Mouse (Mus musculus): ENCODE measurements around the gene Atmin. TPM values are rescaled to one million over a fixed set of nuclear protein-coding genes. Genes with fewer than 3 reads are reported as not detected.
A peak's percentile ranks its signal among the peaks of the same experiment; 100 is the strongest.

Atmin gene
- 11.9 and 12.5 TPM in 2 replicates for polyA plus RNA-seq (2014; fragmentation: Nextera tagmentation; extraction: Ambion mirVana)

DNA sequence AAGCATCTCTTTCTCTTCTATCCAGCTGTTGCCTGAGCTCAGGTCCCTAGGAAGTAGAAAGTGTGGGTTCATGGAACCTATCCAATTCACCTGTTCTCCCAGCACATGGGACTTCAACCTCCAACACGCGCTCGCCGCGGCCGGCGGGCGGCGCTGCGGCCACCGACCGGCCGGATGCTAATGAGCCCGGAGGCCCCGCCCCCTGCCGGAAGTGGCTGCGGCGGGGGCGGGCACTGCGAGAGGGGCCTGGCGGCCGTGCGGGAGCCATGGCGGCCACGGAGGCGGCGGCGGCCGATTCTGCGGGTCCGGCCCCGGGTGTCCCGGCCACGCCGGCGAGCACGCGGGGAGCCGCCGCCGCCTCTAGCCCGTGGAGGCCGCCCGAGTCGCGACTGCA, at the start of gene Atmin:
Atmin (plus strand) TSS at position 233 of the 394 bp plus-strand sequence.
- no peaks in the 10 kb centered on the region for H3K9me3 ChIP-seq (ENCODE audit: control insufficient read depth, low read length)
- WGBS = under 1% methylated on average over 46 of the region's 46 CpGs

DNA sequence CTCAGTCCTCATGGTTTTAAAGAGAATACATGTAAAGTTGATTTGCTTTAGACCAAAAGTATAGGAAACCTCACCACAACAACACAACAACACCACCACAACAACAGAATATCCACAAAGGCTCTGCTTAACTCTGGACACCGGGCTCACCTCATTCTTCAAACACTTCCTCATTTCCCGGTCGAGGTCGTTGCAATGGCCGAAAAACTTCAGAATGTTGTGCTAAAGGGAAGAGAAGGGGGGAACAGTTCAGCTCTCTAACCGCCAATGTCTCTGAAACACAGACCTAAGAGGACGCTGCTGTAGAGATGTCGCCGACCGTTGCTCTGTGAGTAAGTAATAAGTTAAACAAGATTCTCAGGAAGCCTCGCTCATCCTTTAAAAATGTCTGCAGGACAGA, 49.3 kb upstream of the Atmin start:
- Histone ChIP-seq H3K4me3 (ENCODE audit: low read depth, low read length) (no peak overlapping the region), H3K27me3 (replicated peaks; ENCODE audit: control insufficient read depth, insufficient read depth, low read length) (no peaks in the 10 kb centered on the region), H3K36me3 (ENCODE audit: control insufficient read depth, insufficient read depth, low read length) (peaks cover 13% of the 10 kb centered on the region), H3K9ac (ENCODE audit: low read length) (no peak overlapping the region), H3K4me2 (ENCODE audit: low read length) (no peak overlapping the region), H3K27ac (ENCODE audit: low read depth) (no peak overlapping the region), H3K4me1 (replicated peaks; ENCODE audit: control insufficient read depth, insufficient read depth, low read length) (no peaks in the 10 kb centered on the region), H3K9me3 (ENCODE audit: control insufficient read depth, low read length) (0 out of 2 replicates have a peak, but pooled peaks cover 4% of the 10 kb centered on the region)
- no peak for ATAC-seq (replicated peaks; ENCODE audit: low FRiP score, low TSS enrichment, low read depth)
- WGBS = 66% methylated on average over 11 of the region's 11 CpGs
- DNase-seq (ENCODE audit: low spot score) = no peak

More for the DNA sequence above, at the start of gene Atmin:
- ATAC-seq (replicated peaks; ENCODE audit: low FRiP score, low TSS enrichment, low read depth) (peak; percentile 84), DNase-seq (ENCODE audit: low spot score) (peak; percentile 87)
- Histone ChIP-seq H3K4me2 (ENCODE audit: low read length) (peak within 1 kb of the TSS; percentile 91), H3K4me1 (replicated peaks; ENCODE audit: control insufficient read depth, insufficient read depth, low read length) (peaks cover 8% of the 10 kb centered on the region), H3K36me3 (ENCODE audit: control insufficient read depth, insufficient read depth, low read length) (0 out of 2 replicates have a peak, but pooled peaks cover 8% of the 10 kb centered on the region), H3K9ac (ENCODE audit: low read length) (peak within 1 kb of the TSS; percentile 84), H3K27me3 (replicated peaks; ENCODE audit: control insufficient read depth, insufficient read depth, low read length) (no peaks in the 10 kb centered on the region), H3K27ac (ENCODE audit: low read depth) (no peak within 1 kb of the TSS), H3K4me3 (ENCODE audit: low read depth, low read length) (peak within 1 kb of the TSS; percentile 96)

DNA sequence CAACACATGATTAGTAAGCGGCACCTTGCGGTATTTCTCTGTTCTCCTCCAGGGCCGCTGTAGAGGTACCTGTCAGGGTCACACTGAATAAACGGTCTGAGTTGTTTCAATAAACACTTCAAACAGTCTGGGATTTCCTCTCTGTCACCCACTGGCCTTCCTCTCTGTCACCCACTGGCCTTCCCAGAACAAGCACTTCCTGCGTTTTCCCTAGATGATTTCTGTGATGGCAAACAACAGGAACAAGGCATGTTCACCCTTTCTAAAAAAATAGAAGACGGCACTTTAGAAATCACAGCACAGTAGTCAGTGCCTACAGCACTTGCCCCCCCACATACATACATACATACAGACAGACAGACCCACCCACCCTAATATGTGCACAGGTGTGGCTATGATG, 47.7 kb upstream of the Atmin start:
- WGBS = 83% methylated on average over 6 of the region's 6 CpGs
- H3K9ac ChIP-seq (ENCODE audit: low read length) = no peak overlapping the region

DNA sequence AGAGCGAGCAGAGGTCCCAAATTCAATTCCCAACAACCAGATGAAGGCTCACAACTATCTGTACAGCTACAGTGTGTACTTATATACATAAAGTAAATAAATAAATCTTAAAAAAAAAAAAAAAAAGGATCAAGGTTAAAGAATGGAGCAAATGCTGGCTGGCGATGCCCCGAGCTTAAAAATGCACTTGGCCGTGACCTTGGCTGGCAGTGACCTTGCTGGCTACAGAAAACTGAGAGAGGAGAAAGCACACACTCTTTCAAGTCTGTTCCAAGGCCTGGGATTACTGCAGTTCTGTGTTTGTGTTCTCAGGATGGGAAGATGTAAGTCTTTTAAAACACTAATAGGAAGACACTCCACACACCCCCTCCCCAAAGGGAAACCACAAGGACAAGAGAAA, 38.5 kb upstream of the Atmin start:
- H3K9me3 ChIP-seq (ENCODE audit: control insufficient read depth, low read length) = no peaks in the 10 kb centered on the region

More for the DNA sequence above, 47.7 kb upstream of the Atmin start:
- no peak overlapping the region for H3K27ac ChIP-seq (ENCODE audit: low read depth)
- ATAC-seq (replicated peaks; ENCODE audit: low FRiP score, low TSS enrichment, low read depth) (no peak), DNase-seq (ENCODE audit: low spot score) (no peak)
- H3K36me3 ChIP-seq (ENCODE audit: control insufficient read depth, insufficient read depth, low read length) = 0 out of 2 replicates have a peak, but pooled peaks cover 6% of the 10 kb centered on the region
- H3K9me3 ChIP-seq (ENCODE audit: control insufficient read depth, low read length) = 0 out of 2 replicates have a peak, but pooled peaks cover 4% of the 10 kb centered on the region
- no peaks in the 10 kb centered on the region for H3K4me1 ChIP-seq (replicated peaks; ENCODE audit: control insufficient read depth, insufficient read depth, low read length)
- H3K27me3 ChIP-seq (replicated peaks; ENCODE audit: control insufficient read depth, insufficient read depth, low read length) = no peaks in the 10 kb centered on the region
- H3K4me3 ChIP-seq (ENCODE audit: low read depth, low read length) = no peak overlapping the region
- H3K4me2 ChIP-seq (ENCODE audit: low read length) = no peak overlapping the region

GRCm38 (mm10) chr8:116905252-116905651, 37.9 kb upstream of the Atmin start:
- peaks cover 12% of the 10 kb centered on the region; the same call in 1 of the 2 replicates for H3K36me3 ChIP-seq (ENCODE audit: control insufficient read depth, insufficient read depth, low read length)
- no peak overlapping the region for H3K4me3 ChIP-seq (ENCODE audit: low read depth, low read length)
- no peaks in the 10 kb centered on the region for H3K4me1 ChIP-seq (replicated peaks; ENCODE audit: control insufficient read depth, insufficient read depth, low read length)
- no peak for DNase-seq (ENCODE audit: low spot score)
- no peak for ATAC-seq (replicated peaks; ENCODE audit: low FRiP score, low TSS enrichment, low read depth)
- H3K9ac ChIP-seq (ENCODE audit: low read length) = no peak overlapping the region
- H3K9me3 ChIP-seq (ENCODE audit: control insufficient read depth, low read length) = no peaks in the 10 kb centered on the region
- no peak overlapping the region for H3K27ac ChIP-seq (ENCODE audit: low read depth)
- WGBS = 84% methylated on average over 4 of the region's 4 CpGs
- H3K27me3 ChIP-seq (replicated peaks; ENCODE audit: control insufficient read depth, insufficient read depth, low read length) = no peaks in the 10 kb centered on the region
- H3K4me2 ChIP-seq (ENCODE audit: low read length) = no peak overlapping the region

More for the DNA sequence above, 38.5 kb upstream of the Atmin start:
- no peak overlapping the region for H3K27ac ChIP-seq (ENCODE audit: low read depth)
- no peak overlapping the region for H3K4me3 ChIP-seq (ENCODE audit: low read depth, low read length)
- no peak for DNase-seq (ENCODE audit: low spot score)
- H3K9ac ChIP-seq (ENCODE audit: low read length) = no peak overlapping the region
- WGBS = 92% methylated on average over 4 of the region's 4 CpGs
- no peaks in the 10 kb centered on the region for H3K27me3 ChIP-seq (replicated peaks; ENCODE audit: control insufficient read depth, insufficient read depth, low read length)
- H3K4me1 ChIP-seq (replicated peaks; ENCODE audit: control insufficient read depth, insufficient read depth, low read length) = no peaks in the 10 kb centered on the region
- peaks cover 7% of the 10 kb centered on the region; the same call in 1 of the 2 replicates for H3K36me3 ChIP-seq (ENCODE audit: control insufficient read depth, insufficient read depth, low read length)
- ATAC-seq (replicated peaks; ENCODE audit: low FRiP score, low TSS enrichment, low read depth) = no peak
- no peak overlapping the region for H3K4me2 ChIP-seq (ENCODE audit: low read length)

DNA sequence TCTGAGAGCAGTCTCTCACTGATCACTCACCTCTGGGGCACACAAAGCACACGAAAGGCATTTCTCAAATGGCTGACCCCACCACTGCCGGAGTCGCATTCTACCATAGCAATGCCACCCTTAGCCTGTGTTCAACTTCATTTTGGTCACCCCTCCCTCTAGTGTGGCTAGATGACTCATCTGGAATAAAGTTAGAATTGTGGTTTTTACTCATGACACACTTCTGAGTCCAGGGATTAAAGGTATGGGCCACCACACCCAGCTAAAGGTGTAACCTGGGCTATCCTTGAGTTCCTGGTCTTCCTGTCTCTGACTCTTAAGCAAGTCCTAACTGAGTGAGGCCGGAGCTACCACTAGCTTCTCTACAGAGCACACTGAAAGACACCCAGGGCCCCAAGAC, 37.4 kb upstream of the Atmin start:
- WGBS = 93% methylated on average over 4 of the region's 4 CpGs
- no peaks in the 10 kb centered on the region for H3K4me1 ChIP-seq (replicated peaks; ENCODE audit: control insufficient read depth, insufficient read depth, low read length)
- no peak for DNase-seq (ENCODE audit: low spot score)
- no peak overlapping the region for H3K4me2 ChIP-seq (ENCODE audit: low read length)
- no peaks in the 10 kb centered on the region for H3K9me3 ChIP-seq (ENCODE audit: control insufficient read depth, low read length)
- no peak for ATAC-seq (replicated peaks; ENCODE audit: low FRiP score, low TSS enrichment, low read depth)
- H3K27ac ChIP-seq (ENCODE audit: low read depth) = no peak overlapping the region
- H3K27me3 ChIP-seq (replicated peaks; ENCODE audit: control insufficient read depth, insufficient read depth, low read length) = no peaks in the 10 kb centered on the region
- H3K9ac ChIP-seq (ENCODE audit: low read length) = no peak overlapping the region
- no peak overlapping the region for H3K4me3 ChIP-seq (ENCODE audit: low read depth, low read length)
- peaks cover 18% of the 10 kb centered on the region; the same call in 1 of the 2 replicates for H3K36me3 ChIP-seq (ENCODE audit: control insufficient read depth, insufficient read depth, low read length)

GRCm38 (mm10) chr8:116921005-116921336, 22.2 kb upstream of the Atmin start:
- WGBS = under 1% methylated on average over 22 of the region's 22 CpGs
- Histone ChIP-seq H3K9ac (ENCODE audit: low read length) (peak overlapping the region; percentile 83), H3K27ac (ENCODE audit: low read depth) (peak overlapping the region; percentile 84), H3K4me1 (replicated peaks; ENCODE audit: control insufficient read depth, insufficient read depth, low read length) (peaks cover 11% of the 10 kb centered on the region; the same call in 1 of the 2 replicates), H3K27me3 (replicated peaks; ENCODE audit: control insufficient read depth, insufficient read depth, low read length) (no peaks in the 10 kb centered on the region), H3K4me2 (ENCODE audit: low read length) (peak overlapping the region; percentile 71), H3K36me3 (ENCODE audit: control insufficient read depth, insufficient read depth, low read length) (peaks cover 13% of the 10 kb centered on the region), H3K9me3 (ENCODE audit: control insufficient read depth, low read length) (no peaks in the 10 kb centered on the region), H3K4me3 (ENCODE audit: low read depth, low read length) (peak overlapping the region; percentile 83)
- no peak for DNase-seq (ENCODE audit: low spot score)
- peak; percentile 63 for ATAC-seq (replicated peaks; ENCODE audit: low FRiP score, low TSS enrichment, low read depth)

DNA sequence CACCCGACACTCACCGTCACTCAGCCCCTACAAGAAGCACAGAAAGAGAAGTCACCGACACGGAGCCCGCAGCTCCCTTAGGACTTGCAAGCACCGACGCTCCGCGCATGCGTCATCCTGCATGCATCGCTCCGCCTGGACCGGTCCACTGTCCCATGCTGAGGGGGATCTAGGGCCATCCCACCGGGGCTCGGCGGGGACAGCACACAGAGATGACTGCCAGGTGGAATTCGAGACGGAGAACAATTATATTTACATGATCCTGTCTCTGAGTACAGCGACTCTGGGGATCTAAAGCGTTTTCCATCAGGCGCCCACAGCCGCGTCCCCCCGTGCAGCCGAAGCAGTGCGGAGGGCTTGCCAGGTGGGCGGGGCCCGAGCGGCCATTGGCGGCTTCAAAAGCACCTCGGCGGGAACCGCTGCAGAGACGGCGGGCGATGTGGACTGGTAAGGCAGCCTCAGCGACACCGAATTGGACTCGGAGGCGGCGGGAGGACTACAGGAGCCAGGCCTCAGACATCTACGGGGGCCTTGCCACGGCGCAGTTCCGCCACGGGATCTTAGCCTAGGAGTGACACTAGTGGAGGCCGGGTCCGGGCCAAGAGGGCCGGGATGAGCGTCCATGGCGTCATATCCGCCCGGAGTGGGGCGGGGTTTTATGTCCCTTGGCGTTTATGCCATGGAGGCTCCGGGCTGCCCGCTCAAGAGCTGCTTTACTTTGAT, 21.7 kb upstream of the Atmin start, which contains the start of the genes Cmc2 and Cenpn:
Cmc2 (minus strand) TSS at position 119 of the 723 bp plus-strand sequence.
Cenpn (plus strand) TSS at position 394 of the 723 bp plus-strand sequence.
- DNase-seq (ENCODE audit: low spot score) (peak; percentile 100), ATAC-seq (replicated peaks; ENCODE audit: low FRiP score, low TSS enrichment, low read depth) (peak; percentile 97)
- no peaks in the 10 kb centered on the region for H3K9me3 ChIP-seq (ENCODE audit: control insufficient read depth, low read length)
- H3K4me3 ChIP-seq (ENCODE audit: low read depth, low read length) = peak within 1 kb of the TSS; percentile 83
- WGBS = under 1% methylated on average over 57 of the region's 57 CpGs
- no peaks in the 10 kb centered on the region for H3K27me3 ChIP-seq (replicated peaks; ENCODE audit: control insufficient read depth, insufficient read depth, low read length)
- H3K9ac ChIP-seq (ENCODE audit: low read length) = peak within 1 kb of the TSS; percentile 83
- peak within 1 kb of the TSS; percentile 84 for H3K27ac ChIP-seq (ENCODE audit: low read depth)
- H3K4me1 ChIP-seq (replicated peaks; ENCODE audit: control insufficient read depth, insufficient read depth, low read length) = peaks cover 11% of the 10 kb centered on the region; the same call in 1 of the 2 replicates
- H3K36me3 ChIP-seq (ENCODE audit: control insufficient read depth, insufficient read depth, low read length) = peaks cover 18% of the 10 kb centered on the region
- peak within 1 kb of the TSS; percentile 71 for H3K4me2 ChIP-seq (ENCODE audit: low read length)
